Mouse (Mus musculus): ENCODE results near the gene Galnt10. TPM values are rescaled to one million over a fixed set of nuclear protein-coding genes. Genes with fewer than 3 reads are reported as not detected.

The Galnt10 gene
- total and polyA plus RNA-seq, 3 experiments, result 0.07 to 0.85 TPM; not detected in 1

DNA sequence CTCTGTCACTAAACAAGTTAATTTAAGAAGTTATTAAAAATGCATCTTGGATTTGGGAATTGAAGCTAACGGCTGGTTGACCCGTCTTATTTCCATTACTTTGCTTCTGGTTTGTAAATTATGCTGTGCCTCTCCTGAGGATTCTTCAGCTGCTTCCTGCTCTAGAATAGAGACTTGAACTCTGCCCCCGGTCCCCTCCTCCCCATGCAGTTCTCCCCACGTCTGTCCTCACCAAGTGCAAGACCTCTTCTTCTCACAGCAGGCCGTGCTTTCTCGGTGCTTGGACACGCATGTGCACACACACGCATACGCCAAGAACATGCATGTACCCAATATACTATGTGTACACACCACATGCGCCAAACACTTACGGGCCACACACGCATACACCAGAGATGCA is 18.0 kb downstream of the Galnt10 start:
- H3K4me2 ChIP-seq (ENCODE audit: insufficient read depth, low read depth, poor library complexity, severe bottlenecking), result no peak overlapping the region
- peaks cover 93% of the 10 kb centered on the region for H3K27me3 ChIP-seq (replicated peaks)
- in situ Hi-C loops (cut with MboI; ENCODE audit: low pct_ligation_motif_present, low pct_unique_long_range_greater_than_20kb, low sequenced_read_pairs), result no loop called here
- no peaks in the 10 kb centered on the region for H3K79me2 ChIP-seq (replicated peaks; ENCODE audit: control insufficient read depth, extremely low read depth, insufficient read depth, poor library complexity, severe bottlenecking)
- no peak overlapping the region for H3K9ac ChIP-seq (ENCODE audit: insufficient read depth, low read depth)
- peaks cover 8% of the 10 kb centered on the region for H3K9me3 ChIP-seq (replicated peaks; ENCODE audit: low read length)
- DNase-seq (ENCODE audit: extremely low read depth), result no peak
- dilution Hi-C loops (cut with MboI; ENCODE audit: extremely low pct_ligation_motif_present, extremely low pct_unique_long_range_greater_than_20kb, low sequenced_read_pairs), result no loop called here
- no peak overlapping the region for H3K4me3 ChIP-seq (replicated peaks in 1 of 3; ENCODE audit: low read depth in 2 of 3, low read length in 2 of 3, poor library complexity in 1 of 3)
- no peak overlapping the region for H3K27ac ChIP-seq (ENCODE audit: insufficient read depth, low read depth)
- no peak for TF ChIP-seq SMC3 (IDR thresholded peaks at IDR 0.05; ENCODE audit: low read depth, low read length)
- TF ChIP-seq JUN (IDR thresholded peaks at IDR 0.05; ENCODE audit: insufficient read depth, low read depth, low read length), result no peak
- TF ChIP-seq SIN3A (IDR thresholded peaks at IDR 0.05; ENCODE audit: low read length), result no peak
- TF ChIP-seq HCFC1 (IDR thresholded peaks at IDR 0.05; ENCODE audit: low read depth, low read length), result no peak
- TF ChIP-seq ZKSCAN1 (IDR thresholded peaks at IDR 0.05; ENCODE audit: borderline replicate concordance, low read depth, low read length), result no peak
- no peak for TF ChIP-seq POLR2A (IDR thresholded peaks at IDR 0.05; ENCODE audit: low read depth, low read length)
- no peak for TF ChIP-seq TCF12 (IDR thresholded peaks at IDR 0.05; ENCODE audit: low read depth, low read length)
- no peak for TF ChIP-seq CHD2 (IDR thresholded peaks at IDR 0.05; ENCODE audit: low read length)
- no peak for TF ChIP-seq EP300 (IDR thresholded peaks at IDR 0.05; ENCODE audit: low read length)
- TF ChIP-seq CTCF (conservative IDR thresholded peaks at IDR 0.05 in 1 of 2, IDR thresholded peaks at IDR 0.05 in 1 of 2; ENCODE audit: low read depth in 2 of 2, low read length in 2 of 2), result no peak
- TF ChIP-seq MXI1 (IDR thresholded peaks at IDR 0.05; ENCODE audit: low read depth, low read length), result no peak
- no peak for TF ChIP-seq TBP (conservative IDR thresholded peaks at IDR 0.05; ENCODE audit: low read depth, low read length)
- TF ChIP-seq UBTF (IDR thresholded peaks at IDR 0.05; ENCODE audit: low read depth, low read length), result no peak
- TF ChIP-seq POLR2AphosphoS2 (IDR thresholded peaks at IDR 0.05; ENCODE audit: low read depth, low read length), result no peak
- no peak for TF ChIP-seq PAX5 (IDR thresholded peaks at IDR 0.05; ENCODE audit: low read length)
- TF ChIP-seq ETS1 (conservative IDR thresholded peaks at IDR 0.05; ENCODE audit: low read depth, low read length), result no peak
- no peak for TF ChIP-seq KAT2A (IDR thresholded peaks at IDR 0.05; ENCODE audit: insufficient replicate concordance, low read length)
- TF ChIP-seq CHD1 (IDR thresholded peaks at IDR 0.05; ENCODE audit: low read depth, low read length), result no peak
- TF ChIP-seq MAFK (IDR thresholded peaks at IDR 0.05; ENCODE audit: insufficient replicate concordance, low read length), result no peak
- no peaks in the 10 kb centered on the region for H3K36me3 ChIP-seq (replicated peaks in 1 of 2; ENCODE audit: control insufficient read depth in 1 of 2, insufficient read depth in 1 of 2, low read length in 1 of 2)
- no peaks in the 10 kb centered on the region for H3K4me1 ChIP-seq (ENCODE audit: control insufficient read depth in 1 of 2, insufficient read depth in 2 of 2)

DNA sequence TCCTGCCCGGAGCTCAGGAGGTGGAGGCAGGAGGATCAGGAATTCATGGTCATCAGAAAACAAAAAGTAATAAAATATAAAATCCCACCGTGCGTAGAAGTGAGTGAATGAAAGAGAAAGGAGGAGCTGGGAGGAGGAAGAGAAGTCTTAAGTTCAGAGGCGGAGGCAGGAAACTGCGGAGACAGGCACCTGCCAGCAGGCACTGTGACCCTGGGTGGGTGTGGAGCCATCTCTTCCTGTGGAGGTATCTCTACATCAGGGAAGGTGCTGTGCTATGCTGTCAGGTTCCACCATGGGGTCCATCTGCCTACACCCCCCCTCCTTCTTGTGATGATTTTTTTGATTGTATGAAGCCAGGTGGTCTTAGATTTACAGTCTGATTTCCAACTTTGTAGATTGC is 19.5 kb downstream of the Galnt10 start:
- H3K36me3 ChIP-seq (replicated peaks in 1 of 2; ENCODE audit: control insufficient read depth in 1 of 2, insufficient read depth in 1 of 2, low read length in 1 of 2), result no peaks in the 10 kb centered on the region

More for the DNA sequence above, 19.5 kb downstream of the Galnt10 start:
- dilution Hi-C loops (cut with MboI; ENCODE audit: extremely low pct_ligation_motif_present, extremely low pct_unique_long_range_greater_than_20kb, low sequenced_read_pairs), result no loop called here
- Histone ChIP-seq H3K4me1 (ENCODE audit: control insufficient read depth in 1 of 2, insufficient read depth in 2 of 2) (no peaks in the 10 kb centered on the region), H3K4me2 (ENCODE audit: insufficient read depth, low read depth, poor library complexity, severe bottlenecking) (no peak overlapping the region), H3K27ac (ENCODE audit: insufficient read depth, low read depth) (no peak overlapping the region), H3K27me3 (replicated peaks) (peaks cover 93% of the 10 kb centered on the region), H3K4me3 (replicated peaks in 1 of 3; ENCODE audit: low read depth in 2 of 3, low read length in 2 of 3, poor library complexity in 1 of 3) (no peak overlapping the region), H3K9me3 (replicated peaks; ENCODE audit: low read length) (peaks cover 10% of the 10 kb centered on the region), H3K9ac (ENCODE audit: insufficient read depth, low read depth) (no peak overlapping the region), H3K79me2 (replicated peaks; ENCODE audit: control insufficient read depth, extremely low read depth, insufficient read depth, poor library complexity, severe bottlenecking) (no peaks in the 10 kb centered on the region)
- in situ Hi-C loops (cut with MboI; ENCODE audit: low pct_ligation_motif_present, low pct_unique_long_range_greater_than_20kb, low sequenced_read_pairs), result no loop called here
- TF ChIP-seq HCFC1 (IDR thresholded peaks at IDR 0.05; ENCODE audit: low read depth, low read length), result no peak
- TF ChIP-seq ZMIZ1 (IDR thresholded peaks at IDR 0.05; ENCODE audit: low read depth, low read length), result no peak
- TF ChIP-seq ELF1 (IDR thresholded peaks at IDR 0.05; ENCODE audit: low read depth, low read length), result no peak
- no peak for TF ChIP-seq TBP (conservative IDR thresholded peaks at IDR 0.05; ENCODE audit: low read depth, low read length)
- no peak for TF ChIP-seq UBTF (IDR thresholded peaks at IDR 0.05; ENCODE audit: low read depth, low read length)
- TF ChIP-seq JUN (IDR thresholded peaks at IDR 0.05; ENCODE audit: insufficient read depth, low read depth, low read length), result no peak
- TF ChIP-seq ETS1 (conservative IDR thresholded peaks at IDR 0.05; ENCODE audit: low read depth, low read length), result no peak
- no peak for TF ChIP-seq SIN3A (IDR thresholded peaks at IDR 0.05; ENCODE audit: low read length)
- no peak for TF ChIP-seq POLR2A (IDR thresholded peaks at IDR 0.05; ENCODE audit: low read depth, low read length)
- DNase-seq (ENCODE audit: extremely low read depth), result no peak
